Mouse (Mus musculus) limb, embryonic 15.5 days (tissue): ENCODE measurements around the gene Myh6. TPM values are rescaled to one million over a fixed set of nuclear protein-coding genes. Genes with fewer than 3 reads are reported as not detected.
"Not testable (repeated sequence)": the region's sequence is repeated elsewhere in the genome, so short reads cannot be mapped to it uniquely, and the experiment has no call there.

Experiments
- ATAC-seq: fragments of 200-750 bp; cut with Nextera tagmentation; 2 replicates; pipeline ENCODE4 v1.8.0; 2017; ENCODE audit warnings: low read depth, moderate TSS enrichment; ENCODE audit not compliant: insufficient number of reproducible peaks, low FRiP score, low TSS enrichment
- H3K27ac ChIP-seq: fragments of 300-500 bp; sonication (generic); 2 replicates; pipeline ENCODE4 v1.5.1; 2015; ENCODE audit warnings: moderate library complexity, mild to moderate bottlenecking, inconsistent platforms
- H3K27me3 ChIP-seq: fragments of 300-500 bp; sonication (generic); 2 replicates; pipeline ENCODE4 v1.6.1; 2015; ENCODE audit warnings: inconsistent platforms
- H3K36me3 ChIP-seq: fragments of 300-500 bp; sonication (generic); 2 replicates; pipeline ENCODE4 v1.6.1; 2015; ENCODE audit warnings: inconsistent platforms
- H3K4me1 ChIP-seq: fragments of 300-500 bp; sonication (generic); 2 replicates; pipeline ENCODE4 v1.6.1; 2015; ENCODE audit warnings: inconsistent platforms
- H3K4me2 ChIP-seq: fragments of 300-500 bp; sonication (generic); 2 replicates; pipeline ENCODE4 v1.6.1; 2015; ENCODE audit warnings: mild to moderate bottlenecking, inconsistent platforms
- H3K4me3 ChIP-seq: fragments of 300-500 bp; sonication (generic); 2 replicates; pipeline ENCODE4 v1.5.1; 2015; ENCODE audit warnings: mild to moderate bottlenecking, inconsistent platforms
- H3K9ac ChIP-seq: fragments of 300-500 bp; sonication (generic); 2 replicates; pipeline ENCODE4 v1.6.1; 2015; ENCODE audit warnings: inconsistent platforms
- H3K9me3 ChIP-seq: fragments of 300-500 bp; sonication (generic); 2 replicates; pipeline ENCODE4 v1.6.1; 2016; ENCODE audit warnings: inconsistent platforms
- WGBS: fragments of 180-500 bp; shearing (Covaris S2); methylation state at CpG from one replicate; pipeline ENCODE4 v1.1.7; 2015; 5-methylcytosine and 5-hydroxymethylcytosine counted together
- polyA plus RNA-seq: library from polyadenylated mRNA; unstranded; fragments of >200 nt; fragmentation: Nextera tagmentation; extraction: Ambion mirVana; gene quantifications from 2 replicates; pipeline ENCODE4 v1.2.1, GENCODE M21; 2015

Myh6 gene
- polyA plus RNA-seq, 1 experiment from 2014 or later: 2.6 TPM

DNA sequence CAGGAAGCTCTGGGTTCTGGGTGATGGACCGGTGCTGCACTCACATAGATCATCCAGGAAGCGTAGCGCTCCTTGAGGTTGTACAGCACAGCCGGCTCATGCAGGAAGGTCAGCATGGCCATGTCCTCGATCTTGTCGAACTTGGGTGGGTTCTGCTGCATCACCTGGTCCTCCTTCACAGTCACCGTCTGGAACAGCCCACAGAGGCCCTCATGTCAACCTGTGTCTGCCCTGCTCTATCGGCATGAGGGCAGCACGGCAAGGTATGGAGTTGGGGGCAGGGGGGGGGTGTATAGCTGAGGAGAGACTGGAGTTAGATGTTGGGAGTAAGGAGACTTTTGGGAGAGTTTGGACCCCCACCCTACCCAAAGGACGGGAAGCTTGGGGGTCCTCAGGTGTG is 25.5 kb upstream of the Myh6 start:
- 88% methylated on average over 10 of the region's 10 CpGs for WGBS
- H3K4me3 ChIP-seq: no peak overlapping the region
- H3K4me2 ChIP-seq: no peak overlapping the region
- H3K27ac ChIP-seq: no peak overlapping the region
- H3K27me3 ChIP-seq: no peaks in the 10 kb centered on the region
- peaks cover 10% of the 10 kb centered on the region for H3K4me1 ChIP-seq
- H3K9ac ChIP-seq: no peak overlapping the region
- no peaks in the 10 kb centered on the region for H3K36me3 ChIP-seq
- ATAC-seq: no peak
- H3K9me3 ChIP-seq: no peaks in the 10 kb centered on the region

DNA sequence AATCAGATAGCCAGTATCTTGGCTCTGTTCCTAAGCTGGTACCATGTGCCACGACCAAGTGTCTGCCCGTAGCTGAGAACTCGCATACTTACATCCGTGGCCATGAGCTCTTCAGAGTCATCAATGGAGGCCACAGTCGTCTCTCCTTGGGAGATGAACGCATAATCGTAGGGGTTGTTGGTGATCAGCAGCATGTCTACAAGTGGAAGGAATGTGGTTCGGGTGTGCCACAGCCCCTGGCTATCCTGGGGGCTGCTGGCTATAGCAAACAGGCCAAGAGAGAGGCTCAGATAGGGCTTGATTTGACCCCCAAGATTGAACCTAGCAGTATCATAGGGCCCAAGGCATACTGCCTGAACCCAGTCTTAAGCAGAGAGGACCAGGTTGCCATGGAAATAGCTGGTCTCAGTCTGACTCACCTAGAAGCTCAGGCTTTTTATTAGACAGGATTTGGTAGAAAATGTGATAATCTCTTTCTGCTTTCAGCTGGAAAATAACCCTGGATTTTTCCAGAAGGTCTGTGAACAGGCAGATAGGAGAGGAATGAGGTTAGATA is 23.2 kb upstream of the Myh6 start:
- ATAC-seq: no peak
- Histone ChIP-seq H3K27ac (no peak overlapping the region), H3K27me3 (no peaks in the 10 kb centered on the region), H3K9me3 (no peaks in the 10 kb centered on the region), H3K4me1 (peaks cover 2% of the 10 kb centered on the region; the same call in 1 of the 2 replicates), H3K36me3 (no peaks in the 10 kb centered on the region), H3K9ac (no peak overlapping the region), H3K4me3 (no peak overlapping the region), H3K4me2 (no peak overlapping the region)
- 79% methylated on average over 8 of the region's 8 CpGs for WGBS

DNA sequence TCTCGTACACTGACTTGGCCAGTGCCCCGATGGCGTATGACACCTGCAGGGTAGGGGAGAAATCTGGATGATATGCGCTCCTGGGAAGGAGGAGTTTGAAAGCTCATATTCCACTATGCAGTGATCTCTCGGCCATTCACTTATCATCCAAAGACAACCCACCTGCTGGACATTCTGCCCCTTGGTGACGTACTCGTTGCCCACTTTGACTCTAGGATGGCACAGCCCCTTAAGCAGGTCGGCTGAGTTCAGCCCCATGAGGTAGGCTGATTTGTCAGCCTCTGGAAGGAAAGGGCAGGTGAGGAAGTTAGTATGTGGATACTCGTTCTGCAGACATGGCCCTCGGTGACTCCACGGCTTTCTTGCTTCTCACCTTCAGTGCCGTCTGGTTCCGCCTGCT is 22.2 kb upstream of the Myh6 start:
- no peaks in the 10 kb centered on the region for H3K9me3 ChIP-seq
- no peak overlapping the region for H3K27ac ChIP-seq
- H3K4me2 ChIP-seq: no peak overlapping the region
- H3K4me1 ChIP-seq: no peaks in the 10 kb centered on the region
- no peak overlapping the region for H3K4me3 ChIP-seq
- WGBS: 87% methylated on average over 13 of the region's 13 CpGs
- no peaks in the 10 kb centered on the region for H3K36me3 ChIP-seq
- no peak overlapping the region for H3K9ac ChIP-seq
- no peaks in the 10 kb centered on the region for H3K27me3 ChIP-seq
- no peak for ATAC-seq

DNA sequence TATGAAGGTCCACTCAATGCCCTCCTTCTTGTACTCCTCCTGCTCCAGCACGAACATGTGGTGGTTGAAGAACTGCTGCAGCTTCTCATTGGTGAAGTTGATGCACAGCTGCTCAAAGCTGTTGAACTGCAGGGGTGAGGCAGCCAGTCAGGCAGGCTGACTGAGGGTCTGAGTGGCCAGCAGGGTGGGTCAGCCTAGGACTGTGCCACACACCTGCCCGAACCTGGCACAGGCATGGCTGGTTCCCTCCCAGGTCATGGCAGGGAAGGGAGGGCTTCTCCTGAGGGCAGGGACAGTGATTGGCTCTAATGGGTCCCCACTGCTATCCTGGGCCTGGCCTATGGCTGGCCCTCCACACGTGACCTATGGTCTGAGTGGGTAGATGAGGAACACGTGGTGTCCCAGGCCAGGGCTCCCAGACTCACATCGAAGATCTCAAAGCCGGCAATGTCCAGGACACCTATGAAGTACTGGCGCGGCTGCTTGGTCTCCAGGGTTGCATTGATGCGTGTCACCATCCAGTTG is 21.7 kb upstream of the Myh6 start:
- H3K4me1 ChIP-seq, ATAC-seq, H3K4me2 ChIP-seq, H3K27ac ChIP-seq, H3K36me3 ChIP-seq, H3K9me3 ChIP-seq, H3K4me3 ChIP-seq, H3K27me3 ChIP-seq, H3K9ac ChIP-seq: not testable (repeated sequence)
- 88% methylated on average over 9 of the region's 9 CpGs for WGBS

DNA sequence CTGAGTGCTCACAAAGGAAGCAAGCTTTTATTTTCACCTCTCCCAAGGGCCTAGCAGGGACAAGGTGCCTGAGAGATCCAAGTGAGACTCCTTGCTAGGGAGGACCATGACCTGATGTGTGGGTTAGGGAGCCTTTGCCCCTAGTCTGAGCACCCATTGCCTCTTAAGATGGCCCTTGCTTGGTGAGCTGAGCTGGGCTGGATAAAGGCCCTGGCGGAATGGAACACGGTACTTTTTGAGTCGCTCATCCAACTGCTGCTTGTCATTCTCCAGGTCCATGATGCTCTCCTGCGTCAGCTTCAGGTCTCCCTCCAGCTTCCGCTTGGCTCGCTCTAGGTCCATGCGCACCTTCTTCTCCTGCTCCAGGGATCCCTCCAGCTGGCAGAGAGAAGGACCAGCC is 15.2 kb upstream of the Myh6 start:
- 93% methylated on average over 7 of the region's 7 CpGs for WGBS
- Histone ChIP-seq H3K4me3 (no peak overlapping the region), H3K27ac (no peak overlapping the region), H3K9me3 (no peaks in the 10 kb centered on the region), H3K36me3 (no peaks in the 10 kb centered on the region), H3K27me3 (no peaks in the 10 kb centered on the region), H3K4me2 (no peak overlapping the region), H3K4me1 (no peaks in the 10 kb centered on the region), H3K9ac (no peak overlapping the region)
- ATAC-seq: no peak

DNA sequence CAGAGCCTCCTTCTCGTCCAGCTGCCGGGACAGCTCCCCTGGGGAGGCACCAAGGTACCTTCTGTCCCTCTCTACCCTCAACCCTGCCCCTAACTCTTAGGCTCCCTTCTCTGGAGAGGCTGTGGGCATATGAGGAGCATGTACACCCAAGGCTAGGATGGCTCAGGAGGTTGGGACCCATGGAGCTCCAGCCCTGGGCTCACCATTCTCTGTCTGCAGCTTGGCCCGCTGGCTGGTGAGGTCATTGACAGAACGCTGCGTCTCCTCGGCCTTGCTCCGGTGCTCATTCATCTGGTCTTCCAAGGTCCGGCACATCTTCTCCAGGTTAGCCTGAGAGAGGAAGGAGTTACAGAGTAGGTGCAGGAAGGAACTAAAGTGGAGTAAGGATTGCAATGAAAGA is 11.9 kb upstream of the Myh6 start:
- Histone ChIP-seq H3K9ac (no peak overlapping the region), H3K27ac (no peak overlapping the region)

DNA sequence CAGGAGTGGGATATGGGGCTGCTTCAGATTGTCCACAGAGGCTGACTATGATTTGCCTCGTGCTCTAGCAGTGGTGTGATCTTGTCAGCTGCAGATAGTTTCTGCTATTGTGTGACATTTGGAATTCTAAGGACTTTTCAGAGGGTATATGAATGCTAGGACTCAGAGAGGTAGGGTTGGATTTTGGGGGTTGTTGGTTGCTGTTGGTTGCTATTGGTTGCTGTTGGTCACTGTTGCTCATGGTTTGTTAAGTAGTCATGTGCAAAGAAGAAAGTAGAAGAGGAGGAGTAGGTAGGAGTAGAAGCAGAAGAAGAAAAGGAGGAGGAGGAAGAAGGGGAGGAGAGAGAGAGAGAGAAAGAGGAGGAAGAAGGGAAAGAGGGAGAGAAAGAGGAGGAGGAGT is 9.9 kb upstream of the Myh6 start, which contains the start of gene Gm17428:
TSS of gene Gm17428 (plus strand) at position 301 of the 400 bp plus-strand sequence.
- Histone ChIP-seq H3K27me3 (no peaks in the 10 kb centered on the region; the same call in 1 of the 2 replicates), H3K9me3 (no peaks in the 10 kb centered on the region), H3K4me3 (no peak within 1 kb of the TSS), H3K9ac (no peak within 1 kb of the TSS), H3K27ac (no peak within 1 kb of the TSS), H3K4me2 (no peak within 1 kb of the TSS), H3K4me1 (no peaks in the 10 kb centered on the region), H3K36me3 (no peaks in the 10 kb centered on the region)
- WGBS: 82% methylated on average over 1 of the region's 1 CpGs
- ATAC-seq: no peak

More for the DNA sequence above, 11.9 kb upstream of the Myh6 start:
- H3K4me2 ChIP-seq: no peak overlapping the region
- no peaks in the 10 kb centered on the region for H3K4me1 ChIP-seq
- no peak overlapping the region for H3K4me3 ChIP-seq
- H3K9me3 ChIP-seq: no peaks in the 10 kb centered on the region
- H3K36me3 ChIP-seq: no peaks in the 10 kb centered on the region
- ATAC-seq: no peak
- no peaks in the 10 kb centered on the region; the same call in 1 of the 2 replicates for H3K27me3 ChIP-seq
- 80% methylated on average over 8 of the region's 8 CpGs for WGBS

DNA sequence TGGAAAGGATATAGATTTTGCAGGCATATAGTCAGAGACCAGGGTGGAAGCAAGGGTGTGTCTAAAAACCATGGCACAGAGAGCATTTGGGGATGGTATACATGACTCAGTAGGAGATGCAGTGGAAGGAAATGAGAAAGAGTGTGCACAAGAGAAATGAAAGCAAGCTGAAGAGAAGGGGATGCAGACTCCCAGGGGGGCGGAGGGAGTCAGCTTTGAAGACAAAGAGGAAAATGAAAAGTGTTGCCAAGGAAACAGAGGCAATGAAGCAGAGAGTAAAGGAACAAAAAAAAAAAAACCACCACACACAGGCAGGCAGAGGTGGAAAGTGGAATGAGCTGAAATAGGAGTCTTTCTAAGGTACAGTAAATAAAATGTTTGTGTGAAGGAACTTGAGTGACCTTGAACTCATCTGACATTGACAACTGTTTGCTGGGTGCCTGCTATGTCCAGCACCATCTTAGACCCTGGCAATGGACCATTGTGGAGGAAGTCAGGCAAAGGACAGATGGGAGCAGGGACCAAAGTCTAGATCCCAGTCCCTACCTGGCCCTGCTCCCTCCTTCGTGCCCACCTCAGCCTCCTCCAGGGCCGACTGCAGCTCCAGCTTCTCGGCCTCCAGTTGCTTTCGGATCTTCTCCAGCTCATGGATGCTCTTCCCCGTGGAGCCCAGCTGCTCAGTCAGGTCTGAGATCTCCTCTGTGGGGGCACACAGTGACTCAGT is 7.5 kb upstream of the Myh6 start:
- Histone ChIP-seq H3K4me3 (no peak overlapping the region), H3K9ac (no peak overlapping the region), H3K27ac (no peak overlapping the region), H3K4me1 (no peaks in the 10 kb centered on the region), H3K27me3 (no peaks in the 10 kb centered on the region; the same call in 1 of the 2 replicates), H3K4me2 (no peak overlapping the region), H3K9me3 (no peaks in the 10 kb centered on the region), H3K36me3 (no peaks in the 10 kb centered on the region)
- no peak for ATAC-seq
- 81% methylated on average over 6 of the region's 6 CpGs for WGBS

DNA sequence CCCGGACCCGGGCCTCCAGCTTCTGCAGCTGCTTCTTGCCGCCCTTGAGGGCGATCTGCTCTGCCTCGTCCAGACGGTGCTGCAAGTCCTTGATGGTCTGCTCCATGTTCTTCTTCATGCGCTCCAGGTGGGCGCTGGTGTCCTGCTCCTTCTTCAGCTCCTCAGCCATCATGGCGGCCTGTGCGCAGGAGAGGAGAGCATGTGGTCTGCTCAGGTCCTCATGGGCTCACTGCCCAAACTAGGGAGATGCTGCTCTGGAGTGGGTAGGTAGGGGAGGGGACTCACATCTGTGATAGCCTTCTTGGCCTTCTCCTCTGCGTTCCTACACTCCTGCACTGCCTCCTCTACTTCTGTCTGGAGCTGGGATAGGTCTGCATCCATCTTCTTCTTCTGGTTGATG is 6.1 kb upstream of the Myh6 start:
- not testable (repeated sequence) for H3K4me1 ChIP-seq, H3K9me3 ChIP-seq, H3K9ac ChIP-seq, H3K36me3 ChIP-seq, H3K27ac ChIP-seq, H3K4me2 ChIP-seq, H3K27me3 ChIP-seq, H3K4me3 ChIP-seq, ATAC-seq
- WGBS: 86% methylated on average over 11 of the region's 11 CpGs

DNA sequence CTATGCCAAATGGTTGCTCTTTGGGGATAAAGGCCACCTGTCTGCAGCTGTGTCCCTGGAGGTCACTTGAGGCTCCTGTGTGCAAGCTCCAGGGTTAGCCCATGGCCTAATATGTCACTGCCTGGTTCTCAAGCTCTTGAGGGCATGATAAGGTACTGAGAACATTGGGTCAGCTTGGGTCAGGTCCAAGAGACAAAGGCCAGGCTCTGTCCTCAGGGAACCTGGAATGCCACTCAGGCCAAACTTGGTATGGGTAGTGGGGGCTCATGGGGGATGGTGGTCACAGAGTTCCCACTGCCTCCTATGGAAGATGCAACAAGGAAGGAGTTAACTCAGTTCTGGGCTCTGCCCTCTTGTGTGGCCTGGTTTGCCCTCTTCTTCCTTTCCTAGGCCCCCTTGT is 1.6 kb upstream of the Myh6 start:
- H3K27me3 ChIP-seq: no peaks in the 10 kb centered on the region
- H3K4me2 ChIP-seq: no peak overlapping the region
- H3K9me3 ChIP-seq: no peaks in the 10 kb centered on the region
- no peaks in the 10 kb centered on the region for H3K36me3 ChIP-seq
- ATAC-seq: no peak
- no peak overlapping the region for H3K27ac ChIP-seq
- H3K9ac ChIP-seq: no peak overlapping the region
- H3K4me1 ChIP-seq: no peaks in the 10 kb centered on the region
- no peak overlapping the region for H3K4me3 ChIP-seq

DNA sequence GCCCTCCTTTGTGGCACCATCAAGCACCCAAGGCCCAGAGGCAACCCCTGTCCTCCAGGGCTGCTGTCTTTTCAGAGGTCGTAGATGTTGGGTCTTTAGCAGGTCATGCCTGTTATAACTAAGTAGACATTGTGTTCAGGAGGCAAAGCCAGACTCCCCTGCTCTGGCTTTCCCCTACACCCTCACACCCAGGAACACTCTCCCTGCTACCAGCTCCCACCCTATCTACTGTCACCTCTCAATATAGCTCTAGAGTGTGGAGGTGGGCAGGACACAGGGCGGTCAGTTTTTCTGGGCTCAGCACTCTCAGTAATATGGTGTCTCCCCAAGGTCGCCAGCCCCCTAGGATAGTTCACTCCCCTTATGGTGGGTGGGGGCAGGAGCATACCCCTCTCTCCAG is 1.1 kb upstream of the Myh6 start:
- no peak overlapping the region for H3K4me3 ChIP-seq
- H3K27me3 ChIP-seq: no peaks in the 10 kb centered on the region
- no peak overlapping the region for H3K27ac ChIP-seq
- no peaks in the 10 kb centered on the region for H3K9me3 ChIP-seq
- no peak overlapping the region for H3K9ac ChIP-seq
- ATAC-seq: no peak
- H3K36me3 ChIP-seq: no peaks in the 10 kb centered on the region
- no peak overlapping the region for H3K4me2 ChIP-seq
- WGBS: 83% methylated on average over 3 of the region's 3 CpGs
- H3K4me1 ChIP-seq: no peaks in the 10 kb centered on the region

DNA sequence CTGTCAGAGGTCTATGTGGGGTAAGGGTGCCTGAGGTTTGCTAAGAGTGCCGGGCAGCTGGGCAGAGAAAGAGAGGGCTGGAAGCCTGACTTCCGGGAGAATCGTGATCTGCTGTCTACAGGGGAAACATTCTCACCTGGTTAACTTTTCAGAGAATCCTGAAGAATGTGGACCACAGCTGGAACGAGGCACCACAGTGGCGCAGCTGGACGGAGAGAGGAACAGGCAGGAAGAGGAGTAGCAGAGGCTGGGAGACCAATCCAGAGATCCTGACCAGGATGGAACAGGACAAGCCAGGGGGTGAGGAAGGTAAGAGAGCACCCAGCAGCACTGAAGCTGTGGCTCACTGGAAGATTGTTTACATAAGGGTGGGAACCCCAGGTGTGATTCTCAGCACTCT is 1.1 kb downstream of the Myh6 start:
- H3K36me3 ChIP-seq: no peaks in the 10 kb centered on the region
- H3K4me3 ChIP-seq: no peak overlapping the region
- H3K27me3 ChIP-seq: no peaks in the 10 kb centered on the region
- 39% methylated on average over 6 of the region's 6 CpGs for WGBS
- no peak overlapping the region for H3K9ac ChIP-seq
- no peaks in the 10 kb centered on the region for H3K9me3 ChIP-seq
- H3K4me1 ChIP-seq: no peaks in the 10 kb centered on the region
- ATAC-seq: no peak
- H3K27ac ChIP-seq: no peak overlapping the region
- H3K4me2 ChIP-seq: no peak overlapping the region
